Mouse (Mus musculus) lung, postnatal 0 days (tissue): Measurements from ENCODE around the gene Lrrc71.

ENCODE experiments used
- CTCF ChIP-seq: IDR thresholded peaks from 2 replicates; pipeline ENCODE4 v1.5.1; 2016; ENCODE audit warnings: antibody characterized with exemption, mild to moderate bottlenecking
- EP300 ChIP-seq: IDR thresholded peaks from 2 replicates; pipeline ENCODE4 v1.6.1; 2016; ENCODE audit warnings: antibody characterized with exemption, mild to moderate bottlenecking, control low read depth

GRCm38 (mm10) chr3:87726191-87726590 lies 22.2 kb downstream of the Lrrc71 start:
- no peak for TF ChIP-seq EP300
- TF ChIP-seq CTCF, result no peak
